Mouse (Mus musculus): ENCODE results near the gene Ddx54. TPM values are rescaled to one million over a fixed set of nuclear protein-coding genes. Genes with fewer than 3 reads are reported as not detected.

The Ddx54 gene
- total RNA-seq, 2 experiments from 2014 or later: 36.9 to 43.1 TPM

- intact Hi-C loops (cut with DNase I): loop anchor here (1.0 to 10.0 kb wide), 2 partner anchors 100 to 461 kb away; no protein-coding TSS in a partner anchor
- peak; percentile 83 to 89 for DNase-seq (ENCODE audit: low spot score in 2 of 2)
Measured at GRCm38 (mm10) chr5:120605688-120606087, 6.9 kb upstream of the Ddx54 start.

- DNase-seq (ENCODE audit: low spot score in 2 of 2): peak in 1 of 2 experiments; percentile 39
- intact Hi-C loops (cut with DNase I): loop anchor here (10.0 kb wide), 1 partner anchor 462 kb away; no protein-coding TSS in a partner anchor
Measured at GRCm38 (mm10) chr5:120606590-120607200, 5.8 kb upstream of the Ddx54 start.

GRCm38 (mm10) chr5:120607335-120607734 is 5.2 kb upstream of the Ddx54 start:
- intact Hi-C loops (cut with DNase I): loop anchor here (10.0 kb wide), 1 partner anchor 463 kb away; no protein-coding TSS in a partner anchor
- DNase-seq (ENCODE audit: low spot score in 2 of 2): no peak

GRCm38 (mm10) chr5:120609246-120609775 is 3.2 kb upstream of the Ddx54 start:
- no peak for DNase-seq (ENCODE audit: low spot score in 2 of 2)
- intact Hi-C loops (cut with DNase I): loop anchor here (10.0 kb wide), 1 partner anchor 465 kb away; no protein-coding TSS in a partner anchor

- intact Hi-C loops (cut with DNase I): no loop called here
- DNase-seq (ENCODE audit: low spot score in 2 of 2): no peak
Measured at GRCm38 (mm10) chr5:120610906-120611305, 1.6 kb upstream of the Ddx54 start.

- intact Hi-C loops (cut with DNase I): no loop called here
- no peak for DNase-seq (ENCODE audit: low spot score in 2 of 2)
Measured at GRCm38 (mm10) chr5:120611416-120611815, 1.1 kb upstream of the Ddx54 start.

GRCm38 (mm10) chr5:120612822-120613604 is 474 bp downstream of the Ddx54 start:
- peak; percentile 99 to 100 for DNase-seq (ENCODE audit: low spot score in 2 of 2)
- intact Hi-C loops (cut with DNase I): no loop called here

GRCm38 (mm10) chr5:120615903-120616302 is 3.4 kb downstream of the Ddx54 start:
- intact Hi-C loops (cut with DNase I): no loop called here
- no peak for DNase-seq (ENCODE audit: low spot score in 2 of 2)

GRCm38 (mm10) chr5:120618778-120619177 is 6.2 kb downstream of the Ddx54 start:
- intact Hi-C loops (cut with DNase I): loop anchor here (1.0 kb wide), 1 partner anchor 98 kb away; no protein-coding TSS in a partner anchor
- no peak for DNase-seq (ENCODE audit: low spot score in 2 of 2)

- intact Hi-C loops (cut with DNase I): loop anchor here (1.0 kb wide), 1 partner anchor 97 kb away; no protein-coding TSS in a partner anchor
- no peak for DNase-seq (ENCODE audit: low spot score in 2 of 2)
Measured at GRCm38 (mm10) chr5:120619201-120619600, 6.7 kb downstream of the Ddx54 start.

- intact Hi-C loops (cut with DNase I): loop anchor here (1.0 to 10.0 kb wide), 3 partner anchors 28 to 124 kb away; partner anchors contain the start of genes Oas2 and Rasal1
- DNase-seq (ENCODE audit: low spot score in 2 of 2): peak; percentile 86 to 87
Measured at GRCm38 (mm10) chr5:120620375-120621077, 8.0 kb downstream of the Ddx54 start.

- intact Hi-C loops (cut with DNase I): loop anchor here (2.0 to 10.0 kb wide), 2 partner anchors 28 to 124 kb away; partner anchors contain the start of genes Oas2 and Rasal1
- DNase-seq (ENCODE audit: low spot score in 2 of 2): peak in 1 of 2 experiments; percentile 55
Measured at GRCm38 (mm10) chr5:120621078-120621765, 8.7 kb downstream of the Ddx54 start.

GRCm38 (mm10) chr5:120621846-120622197 is 9.3 kb downstream of the Ddx54 start:
- intact Hi-C loops (cut with DNase I): loop anchor here (2.0 to 10.0 kb wide), 2 partner anchors 27 to 123 kb away; partner anchors contain the start of genes Oas2 and Rasal1
- DNase-seq (ENCODE audit: low spot score in 2 of 2): peak in 1 of 2 experiments; percentile 54

GRCm38 (mm10) chr5:120622198-120622851 is 9.8 kb downstream of the Ddx54 start:
- intact Hi-C loops (cut with DNase I): loop anchor here (10.0 kb wide), 1 partner anchor 122 kb away; the partner anchor contains the start of gene Oas2
- no peak for DNase-seq (ENCODE audit: low spot score in 2 of 2)

GRCm38 (mm10) chr5:120624427-120624826 is 11.9 kb downstream of the Ddx54 start:
- intact Hi-C loops (cut with DNase I): loop anchor here (10.0 kb wide), 1 partner anchor 120 kb away; the partner anchor contains the start of gene Oas2
- DNase-seq (ENCODE audit: low spot score in 2 of 2): no peak

- intact Hi-C loops (cut with DNase I): loop anchor here (5.0 to 10.0 kb wide), 2 partner anchors 36 to 118 kb away; partner anchors contain the start of gene Oas2
Measured at GRCm38 (mm10) chr5:120626399-120626798, 13.9 kb downstream of the Ddx54 start.

GRCm38 (mm10) chr5:120627515-120628300 is 15.2 kb downstream of the Ddx54 start:
- DNase-seq (ENCODE audit: low spot score in 2 of 2): no peak
- intact Hi-C loops (cut with DNase I): loop anchor here (5.0 to 10.0 kb wide), 2 partner anchors 35 to 117 kb away; partner anchors contain the start of gene Oas2

More at GRCm38 (mm10) chr5:120626399-120626798, 13.9 kb downstream of the Ddx54 start:
- DNase-seq (ENCODE audit: low spot score in 2 of 2): no peak
